Mouse (Mus musculus) telencephalon, adult 2 months (tissue): ENCODE results near the gene Bet1l.
A peak's percentile ranks its signal among the peaks of the same experiment; 100 is the strongest.

Experiments
- DNase-seq: peaks from one replicate; pipeline ENCODE4 v3.0.0-alpha.2; 2011; ENCODE audit warnings: low read depth, low spot score

The Bet1l gene

GRCm38 (mm10) chr7:140858746-140859145, 1.4 kb upstream of the Bet1l start:
- no peak for DNase-seq

GRCm38 (mm10) chr7:140856785-140857549, 410 bp downstream of the Bet1l start, which contains the start of gene Ric8a:
Gene Ric8a (plus strand): TSS chr7:140856957.
- DNase-seq: peak; percentile 85

GRCm38 (mm10) chr7:140855860-140856784, 1.3 kb downstream of the Bet1l start, which contains the start of gene Gm45785:
Gene Gm45785 (minus strand): TSS chr7:140856331.
- peak; percentile 96 for DNase-seq

- DNase-seq: no peak
These were observed 2.2 kb downstream of the Bet1l start for GRCm38 (mm10) chr7:140855181-140855580.

GRCm38 (mm10) chr7:140854483-140854882, 2.9 kb downstream of the Bet1l start:
- DNase-seq: no peak

GRCm38 (mm10) chr7:140853386-140853785, 4.0 kb downstream of the Bet1l start:
- DNase-seq: no peak

- DNase-seq: no peak
These were observed 5.5 kb downstream of the Bet1l start for GRCm38 (mm10) chr7:140851916-140852315.

GRCm38 (mm10) chr7:140848591-140848990, 8.8 kb downstream of the Bet1l start:
- DNase-seq: no peak

GRCm38 (mm10) chr7:140847755-140848580, 9.4 kb downstream of the Bet1l start, which contains the start of gene Odf3:
Gene Odf3 (plus strand): TSS chr7:140847805.
- DNase-seq: no peak

- no peak for DNase-seq
These were observed 10.7 kb downstream of the Bet1l start for GRCm38 (mm10) chr7:140846676-140847075.

- DNase-seq: no peak
These were observed 11.7 kb downstream of the Bet1l start for GRCm38 (mm10) chr7:140845683-140846082.

GRCm38 (mm10) chr7:140844905-140845665, 12.3 kb downstream of the Bet1l start, which contains the start of gene Scgb1c1:
Gene Scgb1c1 (plus strand): TSS chr7:140845547.
- DNase-seq: peak; percentile 68

GRCm38 (mm10) chr7:140843806-140844205, 13.6 kb downstream of the Bet1l start:
- DNase-seq: no peak

- DNase-seq: peak; percentile 41
These were observed 16.3 kb downstream of the Bet1l start for GRCm38 (mm10) chr7:140840750-140841735.

- DNase-seq: no peak
These were observed 17.8 kb downstream of the Bet1l start for GRCm38 (mm10) chr7:140839556-140839955.

GRCm38 (mm10) chr7:140836243-140837115, 20.9 kb downstream of the Bet1l start:
- DNase-seq: peak; percentile 60

GRCm38 (mm10) chr7:140835758-140836087, 21.7 kb downstream of the Bet1l start:
- DNase-seq: no peak

- no peak for DNase-seq
These were observed 22.2 kb downstream of the Bet1l start, which contains the start of gene Urah for GRCm38 (mm10) chr7:140834968-140835757. Gene Urah (plus strand): TSS chr7:140835018.
